7 mouse cellular contexts compared by ENCODE assay signal in the genomic region with DNA sequence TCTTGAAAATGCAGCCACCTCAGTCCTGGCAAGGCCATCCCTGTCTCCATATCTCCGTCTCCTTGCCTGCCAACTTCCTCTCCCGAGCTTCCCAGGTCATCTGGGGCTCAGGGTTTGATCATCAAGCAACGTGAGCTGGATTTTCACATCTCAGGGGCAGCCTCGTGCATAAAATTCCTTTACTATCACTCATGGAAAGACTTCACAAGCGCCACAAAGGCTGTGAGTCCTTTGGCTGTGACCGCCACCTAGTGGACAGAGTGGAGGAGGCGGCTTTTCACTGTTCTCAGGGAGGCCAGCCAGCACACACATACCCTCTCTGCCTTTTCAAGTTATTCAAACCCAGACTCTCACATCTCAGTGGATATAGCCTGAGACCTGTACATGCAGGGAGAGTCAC. TPM values are rescaled to one million over a fixed set of nuclear protein-coding genes. Genes with fewer than 3 reads are reported as not detected.
DNase-seq lines count a peak whose midpoint lies in the region; ATAC-seq and TF ChIP-seq lines count a peak whose summit lies in the region.

No protein-coding gene starts in this region.

- TF ChIP-seq POLR2A in cortical plate, adult 2 months (IDR thresholded peaks at IDR 0.05; ENCODE audit: extremely low read depth, insufficient read depth, low read length), result no peak

- no peaks in the 10 kb centered on the region for H3K4me1 ChIP-seq in cortical plate, adult 2 months (ENCODE audit: control insufficient read depth, insufficient read depth, low read length)
- no peaks in the 10 kb centered on the region for H3K4me1 ChIP-seq in midbrain, embryonic 14.5 days (ENCODE audit: control insufficient read depth, insufficient read depth, low read length)

- 12% methylated on average over 7 of the region's 7 CpGs for WGBS in midbrain, embryonic 14.5 days

- peaks cover 68% of the 10 kb centered on the region for H3K36me3 ChIP-seq in midbrain, embryonic 14.5 days (ENCODE audit: control insufficient read depth, insufficient read depth, low read length)

- H3K9me3 ChIP-seq in midbrain, embryonic 14.5 days (ENCODE audit: control insufficient read depth, low read length), result no peaks in the 10 kb centered on the region

- ATAC-seq in midbrain, embryonic 14.5 days (ENCODE audit: low FRiP score, low TSS enrichment), result no peak; the same call in 1 of the 2 replicates

- H3K4me2 ChIP-seq in midbrain, embryonic 14.5 days (ENCODE audit: low read length), result no peak overlapping the region

- H3K27ac ChIP-seq in cortical plate, adult 2 months (ENCODE audit: insufficient read depth, low read length), result no peak overlapping the region
- no peak overlapping the region; the same call in 1 of the 2 replicates for H3K27ac ChIP-seq in midbrain, embryonic 14.5 days (replicated peaks; ENCODE audit: low read depth, low read length)

- peak; percentile 89 to 97 for DNase-seq in adrenal gland, adult (ENCODE audit: inconsistent age in 2 of 2, low spot score in 1 of 2)
- peak; percentile 81 for DNase-seq in gastrocnemius, postnatal 14 days
- peak; percentile 86 for DNase-seq in induced T-regulatory cell, adult 2 months (ENCODE audit: low read depth)
- DNase-seq in left cerebral cortex, postnatal 14 days (ENCODE audit: low spot score in 2 of 2), result peak; percentile 88 to 89
- peak; percentile 95 for DNase-seq in midbrain, embryonic 14.5 days
- DNase-seq in spleen, adult 12 weeks (ENCODE audit: low spot score), result peak; percentile 65

- no peak overlapping the region for H3K9ac ChIP-seq in midbrain, embryonic 14.5 days (replicated peaks; ENCODE audit: low read length)

- H3K27me3 ChIP-seq in midbrain, embryonic 14.5 days (ENCODE audit: control insufficient read depth, insufficient read depth, low read length), result no peaks in the 10 kb centered on the region

- TF ChIP-seq CTCF in cortical plate, adult 2 months (IDR thresholded peaks at IDR 0.05; ENCODE audit: extremely low read depth, insufficient read depth, low read length), result peak; percentile 84

- no peak overlapping the region for H3K4me3 ChIP-seq in cortical plate, adult 2 months (ENCODE audit: insufficient read depth, low read length)
- no peak overlapping the region for H3K4me3 ChIP-seq in midbrain, embryonic 14.5 days (replicated peaks; ENCODE audit: low read depth, low read length)

- intact Hi-C loops in gastrocnemius, postnatal 14 days (cut with DNase I; ENCODE audit: low total_unique reads), result loop anchor here (2.0 kb wide), 1 partner anchor 100 kb away; no protein-coding TSS in a partner anchor
- intact Hi-C loops in left cerebral cortex, postnatal 14 days (cut with DNase I), result loop anchor here (2.0 kb wide), 2 partner anchors 100 to 182 kb away; partner anchors contain the start of genes Iscu and Sart3

RNA-seq across cellular contexts. Expression of gene Ssh1, which starts 39.3 kb away (rescaled TPM):
- 9.8 and 10.3 TPM in 2 replicates for polyA plus RNA-seq in cortical plate, adult 2 months (2012; rRNA removed)
- 1 to 10 TPM; 5.6 to 8.9 TPM for total RNA-seq in gastrocnemius, postnatal 14 days (2021)
- total RNA-seq in left cerebral cortex, postnatal 14 days (2021), result 10 to 100 TPM; 19.7 to 21.4 TPM
- 15.5 and 22.4 TPM in 2 replicates for polyA plus RNA-seq in midbrain, embryonic 14.5 days (2014; fragmentation: Nextera tagmentation; extraction: Ambion mirVana)

RNA-seq across cellular contexts. Expression of gene Coro1c, which starts 45.9 kb away (rescaled TPM):
- 66.1 and 70.5 TPM in 2 replicates for polyA plus RNA-seq in cortical plate, adult 2 months (2012; rRNA removed)
- 10 to 100 TPM; 24.0 to 28.7 TPM for total RNA-seq in gastrocnemius, postnatal 14 days (2021)
- total RNA-seq in left cerebral cortex, postnatal 14 days (2021), result 100 to 1,000 TPM in 1 of 2 experiments, 10 to 100 TPM in 1; 97.7 to 102 TPM
- polyA plus RNA-seq in midbrain, embryonic 14.5 days (2014; fragmentation: Nextera tagmentation; extraction: Ambion mirVana), result 133 and 201 TPM in 2 replicates

RNA-seq across cellular contexts. Expression of gene Dao, which starts 49.1 kb away (rescaled TPM):
- 0.06 TPM in 1 of 2 replicates, not detected in the other for polyA plus RNA-seq in cortical plate, adult 2 months (2012; rRNA removed)
- total RNA-seq in gastrocnemius, postnatal 14 days (2021), result not detected
- total RNA-seq in left cerebral cortex, postnatal 14 days (2021), result not detected
- polyA plus RNA-seq in midbrain, embryonic 14.5 days (2014; fragmentation: Nextera tagmentation; extraction: Ambion mirVana), result not detected in 2 replicates
